Mouse (Mus musculus): ENCODE results near the gene Krt5. TPM values are rescaled to one million over a fixed set of nuclear protein-coding genes. Genes with fewer than 3 reads are reported as not detected.

Gene Krt5
- polyA plus RNA-seq (2017; shearing (Covaris generic)) = not detected

DNA sequence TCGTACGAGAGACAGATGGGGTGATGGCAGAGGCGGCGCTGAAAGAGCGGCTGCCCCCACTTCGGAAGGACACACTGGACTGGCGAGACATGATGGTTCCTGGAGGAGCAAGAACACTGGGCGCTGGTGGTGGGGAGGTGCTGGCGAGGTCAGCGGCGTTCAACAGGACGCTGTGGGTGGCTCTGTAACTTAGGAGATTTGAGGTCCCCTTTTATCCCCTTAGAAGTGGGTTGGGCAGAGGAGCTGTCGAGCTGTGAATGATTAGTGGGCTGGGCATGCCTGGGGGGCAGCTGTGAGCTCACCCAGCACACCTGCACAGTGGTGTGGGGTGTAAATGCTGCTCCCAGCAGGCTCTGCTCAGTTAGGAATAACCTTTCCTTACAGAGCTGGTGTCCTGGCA is at the start of gene Krt5:
Gene Krt5, minus strand, starts transcription at position 179 of the 400 bp plus-strand sequence.

DNA sequence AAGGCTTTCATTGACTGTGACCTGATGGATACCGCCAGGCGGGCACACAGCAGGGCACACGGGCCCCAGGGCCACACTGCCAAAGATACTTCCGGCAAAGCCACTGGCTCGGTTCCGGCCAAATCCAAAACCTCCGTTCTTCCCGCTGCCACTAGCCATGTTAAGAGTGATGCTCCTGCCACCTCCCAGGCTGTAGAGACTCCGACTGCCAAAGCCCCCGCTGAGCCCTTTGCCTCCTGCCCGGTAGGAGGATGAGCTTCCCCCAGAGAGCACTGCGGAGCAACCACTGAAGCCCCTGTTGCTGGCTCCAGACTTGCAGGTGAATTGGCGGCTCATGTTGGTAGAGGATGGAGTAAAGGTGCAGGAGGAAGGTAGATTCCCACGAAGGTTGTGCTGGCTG is 30.0 kb upstream of the Krt5 start, which contains the start of gene Krt71:
Gene Krt71, minus strand, starts transcription at position 399 of the 400 bp plus-strand sequence.

DNA sequence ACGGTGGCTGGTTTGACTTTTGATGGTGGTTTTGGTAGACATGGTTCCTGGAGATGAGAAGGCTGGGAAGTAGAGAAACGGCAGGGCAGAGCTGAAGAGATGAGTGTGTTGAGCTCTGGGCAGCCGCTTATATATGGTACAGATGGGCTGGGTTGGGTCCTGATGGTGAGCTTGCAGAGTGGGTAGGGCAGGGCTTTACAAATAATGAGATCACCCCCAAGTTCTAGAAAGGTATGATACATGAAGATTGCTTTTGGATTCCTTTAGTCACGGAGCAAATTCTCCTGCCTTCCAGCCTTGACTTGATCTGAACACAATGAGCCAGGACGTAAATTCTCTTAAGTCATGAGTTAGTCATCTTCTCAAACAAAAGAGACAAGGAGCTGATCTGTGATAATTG is 18.5 kb downstream of the Krt5 start, which contains the start of gene Krt6a:
Gene Krt6a, minus strand, starts transcription at position 101 of the 400 bp plus-strand sequence.

GRCm38 (mm10) chr15:101680187-101680586 is 32.5 kb downstream of the Krt5 start, which contains the start of gene Krt6b:
Gene Krt6b, minus strand, starts transcription at chr15:101680287.

Other genes with a start within 250 kb of the Krt5 start
- gene Krt81, start 249.1 kb downstream of the Krt5 start, polyA plus RNA-seq (2017; shearing (Covaris generic)) = not detected
- gene Krt86, start 239.4 kb downstream of the Krt5 start, polyA plus RNA-seq (2017; shearing (Covaris generic)) = not detected
- 21.6 TPM for gene Krt83, start 221.4 kb downstream of the Krt5 start, polyA plus RNA-seq (2017; shearing (Covaris generic))
- gene Gm49425, start 195.6 kb downstream of the Krt5 start, polyA plus RNA-seq (2017; shearing (Covaris generic)) = not detected
- gene Krt84, start 180.1 kb downstream of the Krt5 start, polyA plus RNA-seq (2017; shearing (Covaris generic)) = not detected
- gene Krt82, start 162.2 kb downstream of the Krt5 start, polyA plus RNA-seq (2017; shearing (Covaris generic)) = not detected
- gene Krt90, start 149.9 kb downstream of the Krt5 start, polyA plus RNA-seq (2017; shearing (Covaris generic)) = not detected
- 0.61 TPM for gene Krt75, start 139.0 kb downstream of the Krt5 start, polyA plus RNA-seq (2017; shearing (Covaris generic))
- not detected for gene Gm5414, start 84.7 kb downstream of the Krt5 start, polyA plus RNA-seq (2017; shearing (Covaris generic))
- not detected for gene Gm5478, start 65.5 kb downstream of the Krt5 start, polyA plus RNA-seq (2017; shearing (Covaris generic))
- not detected for gene Krt6b, start 32.6 kb downstream of the Krt5 start, polyA plus RNA-seq (2017; shearing (Covaris generic))
- gene Krt6a, start 18.6 kb downstream of the Krt5 start, polyA plus RNA-seq (2017; shearing (Covaris generic)) = not detected
- gene Krt71, start 30.2 kb upstream of the Krt5 start, polyA plus RNA-seq (2017; shearing (Covaris generic)) = not detected
- not detected for gene Krt72, start 73.6 kb upstream of the Krt5 start, polyA plus RNA-seq (2017; shearing (Covaris generic))
- gene Krt73, start 89.4 kb upstream of the Krt5 start, polyA plus RNA-seq (2017; shearing (Covaris generic)) = 0.17 TPM
- gene Krt2, start 105.3 kb upstream of the Krt5 start, polyA plus RNA-seq (2017; shearing (Covaris generic)) = not detected
- not detected for gene Krt1, start 137.9 kb upstream of the Krt5 start, polyA plus RNA-seq (2017; shearing (Covaris generic))
- not detected for gene Krt77, start 156.8 kb upstream of the Krt5 start, polyA plus RNA-seq (2017; shearing (Covaris generic))
- not detected for gene Krt76, start 180.0 kb upstream of the Krt5 start, polyA plus RNA-seq (2017; shearing (Covaris generic))
- not detected for gene Krt4, start 211.8 kb upstream of the Krt5 start, polyA plus RNA-seq (2017; shearing (Covaris generic))
- 0.89 TPM for gene Krt79, start 227.4 kb upstream of the Krt5 start, polyA plus RNA-seq (2017; shearing (Covaris generic))
- not detected for gene Krt78, start 241.4 kb upstream of the Krt5 start, polyA plus RNA-seq (2017; shearing (Covaris generic))